Mouse (Mus musculus) lung, postnatal 0 days (tissue): ENCODE results near the gene Leng1. TPM values are rescaled to one million over a fixed set of nuclear protein-coding genes. Genes with fewer than 3 reads are reported as not detected.

ENCODE experiments used
- ATAC-seq: fragments of 200-750 bp; cut with Nextera tagmentation; 2 replicates; pipeline ENCODE4 v1.8.0; 2017; ENCODE audit warnings: moderate library complexity
- DNase-seq: peaks from one replicate; pipeline ENCODE4 v3.0.0-alpha.2; 2016; ENCODE audit warnings: low spot score
- H3K27ac ChIP-seq: fragments of 300-500 bp; sonication (generic); 2 replicates; pipeline ENCODE4 v1.5.1; 2014; ENCODE audit warnings: antibody characterized with exemption, mild to moderate bottlenecking, low read length, mixed read lengths
- H3K27me3 ChIP-seq: fragments of 300-500 bp; sonication (generic); replicated peaks from 2 replicates; pipeline ENCODE4 v1.6.1; 2014; ENCODE audit warnings: low read length, mixed read lengths; ENCODE audit not compliant: insufficient read depth
- H3K36me3 ChIP-seq: fragments of 300-500 bp; sonication (generic); 2 replicates; pipeline ENCODE4 v1.6.1; 2014; ENCODE audit warnings: low read length, mixed read lengths; ENCODE audit not compliant: insufficient read depth
- H3K4me1 ChIP-seq: fragments of 300-500 bp; sonication (generic); 2 replicates; pipeline ENCODE4 v1.6.1; 2014; ENCODE audit warnings: antibody characterized with exemption, low read depth, low read length, mixed read lengths; ENCODE audit not compliant: insufficient read depth
- H3K4me2 ChIP-seq: fragments of 300-500 bp; sonication (generic); replicated peaks from 2 replicates; pipeline ENCODE4 v1.6.1; 2014; ENCODE audit warnings: low read depth, mild to moderate bottlenecking, low read length, moderate library complexity, mixed read lengths
- H3K4me3 ChIP-seq: fragments of 300-500 bp; sonication (generic); 2 replicates; pipeline ENCODE4 v1.5.1; 2014; ENCODE audit warnings: low read depth, low read length
- H3K9ac ChIP-seq: fragments of 300-500 bp; sonication (generic); replicated peaks from 2 replicates; pipeline ENCODE4 v1.6.1; 2014; ENCODE audit warnings: low read depth, mild to moderate bottlenecking
- H3K9me3 ChIP-seq: fragments of 300-500 bp; sonication (generic); 2 replicates; pipeline ENCODE4 v1.6.1; 2016; ENCODE audit warnings: low read length, mixed read lengths
- CTCF ChIP-seq: IDR thresholded peaks from 2 replicates; pipeline ENCODE4 v1.5.1; 2016; ENCODE audit warnings: antibody characterized with exemption, mild to moderate bottlenecking
- EP300 ChIP-seq: IDR thresholded peaks from 2 replicates; pipeline ENCODE4 v1.6.1; 2016; ENCODE audit warnings: antibody characterized with exemption, mild to moderate bottlenecking, control low read depth
- WGBS: fragments of 180-500 bp; shearing (Covaris S2); extraction: QIAGEN DNeasy Blood & Tissue Kit; methylation state at CpG from one replicate; pipeline ENCODE4 v1.1.7; 2014; 5-methylcytosine and 5-hydroxymethylcytosine counted together
- polyA plus RNA-seq: library from polyadenylated mRNA; unstranded; fragments of >200 nt; fragmentation: Nextera tagmentation; extraction: Ambion mirVana; gene quantifications from 2 replicates; pipeline ENCODE4 v1.2.1, GENCODE M21; 2015

The Leng1 gene
- polyA plus RNA-seq, 1 experiment from 2014 or later = 16.0 TPM

GRCm38 (mm10) chr7:3664524-3665214 is 971 bp downstream of the Leng1 start:
- 22% methylated on average over 15 of the region's 15 CpGs for WGBS
- Histone ChIP-seq H3K4me2 (peak overlapping the region; percentile 68), H3K36me3 (peaks cover 18% of the 10 kb centered on the region), H3K4me1 (peaks cover 8% of the 10 kb centered on the region), H3K9ac (peak overlapping the region; percentile 70), H3K9me3 (no peaks in the 10 kb centered on the region), H3K27ac (peak overlapping the region; percentile 90), H3K4me3 (peak overlapping the region; percentile 59), H3K27me3 (no peaks in the 10 kb centered on the region)
- ATAC-seq (peak; percentile 41), DNase-seq (peak; percentile 72)
- TF ChIP-seq EP300 = peak; percentile 23; the same call in 1 of the 2 replicates
- TF ChIP-seq CTCF = no peak

DNA sequence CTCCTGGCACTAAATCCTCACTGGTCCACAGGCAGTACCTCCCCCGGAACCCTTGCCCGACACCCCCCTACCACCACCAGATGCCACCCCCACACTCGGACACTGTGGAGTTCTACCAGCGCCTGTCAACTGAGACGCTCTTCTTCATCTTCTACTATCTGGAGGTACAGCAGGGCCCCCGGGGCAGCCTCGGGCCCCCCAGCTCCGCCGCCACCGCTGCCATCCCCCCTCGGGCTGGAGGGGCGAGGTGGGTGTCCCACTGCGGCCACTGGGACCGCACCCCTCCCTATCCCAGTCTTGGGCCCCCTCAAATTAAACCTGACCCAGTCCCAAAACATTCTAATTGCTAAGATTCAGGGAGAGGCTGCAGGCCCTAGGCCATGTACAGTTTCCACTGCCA is 7.1 kb downstream of the Leng1 start:
- DNase-seq (no peak), ATAC-seq (no peak)
- 91% methylated on average over 14 of the region's 14 CpGs for WGBS

DNA sequence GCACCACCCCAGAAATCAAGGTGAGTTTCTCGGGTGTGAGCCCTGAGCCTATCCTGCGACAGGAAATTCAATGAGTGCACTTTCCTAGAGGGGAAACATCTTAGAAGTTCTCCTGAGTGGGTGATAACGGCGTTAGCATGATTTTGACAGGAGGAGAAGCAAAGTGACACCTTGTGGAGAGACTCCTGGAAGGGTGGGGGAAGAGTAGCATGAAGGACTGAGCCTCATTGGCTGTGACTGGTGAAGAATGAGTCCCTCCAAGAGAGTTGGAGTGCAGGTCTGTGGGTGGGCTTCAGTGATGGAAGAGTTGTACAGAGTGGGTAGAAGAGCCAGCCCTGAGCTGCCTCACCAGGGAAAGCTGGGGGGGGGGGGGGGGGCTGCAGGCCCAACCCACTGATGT is 8.7 kb downstream of the Leng1 start:
- DNase-seq (no peak), ATAC-seq (no peak)
- H3K4me3 ChIP-seq = no peak overlapping the region
- no peaks in the 10 kb centered on the region for H3K9me3 ChIP-seq
- WGBS = 71% methylated on average over 4 of the region's 4 CpGs
- no peaks in the 10 kb centered on the region for H3K27me3 ChIP-seq
- no peaks in the 10 kb centered on the region for H3K4me1 ChIP-seq
- H3K36me3 ChIP-seq = peaks cover 79% of the 10 kb centered on the region
- TF ChIP-seq CTCF (no peak), EP300 (no peak)
- H3K9ac ChIP-seq = no peak overlapping the region
- no peak overlapping the region for H3K4me2 ChIP-seq
- H3K27ac ChIP-seq = no peak overlapping the region

More for the DNA sequence above, 7.1 kb downstream of the Leng1 start:
- H3K4me3 ChIP-seq = no peak overlapping the region
- H3K36me3 ChIP-seq = peaks cover 63% of the 10 kb centered on the region
- H3K9ac ChIP-seq = no peak overlapping the region
- no peak for TF ChIP-seq EP300
- no peak for TF ChIP-seq CTCF
- H3K27me3 ChIP-seq = no peaks in the 10 kb centered on the region
- H3K4me2 ChIP-seq = no peak overlapping the region
- no peaks in the 10 kb centered on the region for H3K9me3 ChIP-seq
- no peaks in the 10 kb centered on the region for H3K4me1 ChIP-seq
- no peak overlapping the region for H3K27ac ChIP-seq

GRCm38 (mm10) chr7:3646641-3647040 is 19.0 kb downstream of the Leng1 start:
- 58% methylated on average over 4 of the region's 4 CpGs for WGBS
- Histone ChIP-seq H3K36me3 (peaks cover 10% of the 10 kb centered on the region; the same call in 1 of the 2 replicates), H3K9ac (peak overlapping the region; percentile 99), H3K4me1 (peaks cover 14% of the 10 kb centered on the region), H3K27ac (no peak overlapping the region), H3K9me3 (no peaks in the 10 kb centered on the region), H3K27me3 (no peaks in the 10 kb centered on the region), H3K4me2 (peak overlapping the region; percentile 93), H3K4me3 (peak overlapping the region; percentile 98; the same call in 1 of the 2 replicates)
- TF ChIP-seq EP300 = no peak
- no peak for TF ChIP-seq CTCF
- DNase-seq = no peak
- no peak for ATAC-seq

- DNase-seq (no peak), ATAC-seq (no peak)
- Histone ChIP-seq H3K9ac (peak overlapping the region; percentile 99), H3K36me3 (peaks cover 5% of the 10 kb centered on the region; the same call in 1 of the 2 replicates), H3K4me2 (peak overlapping the region; percentile 93), H3K9me3 (no peaks in the 10 kb centered on the region), H3K4me1 (peaks cover 14% of the 10 kb centered on the region), H3K27ac (peak overlapping the region; percentile 99; the same call in 1 of the 2 replicates), H3K4me3 (peak overlapping the region; percentile 98), H3K27me3 (no peaks in the 10 kb centered on the region)
- TF ChIP-seq EP300 (no peak), CTCF (no peak)
- 7% methylated on average over 9 of the region's 9 CpGs for WGBS
Observed at GRCm38 (mm10) chr7:3646188-3646587, 19.5 kb downstream of the Leng1 start.

- ATAC-seq = peak; percentile 16
- TF ChIP-seq EP300 (no peak), CTCF (no peak)
- under 1% methylated on average over 28 of the region's 58 CpGs for WGBS
- peaks cover 14% of the 10 kb centered on the region for H3K4me1 ChIP-seq
- H3K36me3 ChIP-seq = peaks cover 1% of the 10 kb centered on the region; the same call in 1 of the 2 replicates
- peak overlapping the region; percentile 93 for H3K4me2 ChIP-seq
- H3K27ac ChIP-seq = peak overlapping the region; percentile 99
- H3K9ac ChIP-seq = peak overlapping the region; percentile 99
- no peak for DNase-seq
- H3K27me3 ChIP-seq = no peaks in the 10 kb centered on the region
- H3K9me3 ChIP-seq = no peaks in the 10 kb centered on the region
- peak overlapping the region; percentile 98 for H3K4me3 ChIP-seq
Observed at GRCm38 (mm10) chr7:3645488-3646025, 20.1 kb downstream of the Leng1 start.
